Mouse (Mus musculus) C2C12 (cell line): ENCODE measurements at regions not wholly inside any gene's neighbourhood (a gene's known extent, or its start where the extent isn't known, plus 50 kb on each side); places are given as distances from the start of the nearest gene placed in this dataset.

Experiments used
- CEBPB ChIP-seq: IDR thresholded peaks from one replicate; pipeline ENCODE4 v1.6.1; 2011; ENCODE audit warnings: low read depth, mild to moderate bottlenecking, control low read depth, moderate library complexity
- CTCF ChIP-seq: IDR thresholded peaks from one replicate; pipeline ENCODE4 v1.5.1; 2011; ENCODE audit not compliant: control insufficient read depth, insufficient read depth, insufficient read length
- MAX ChIP-seq: IDR thresholded peaks from one replicate; pipeline ENCODE4 v1.6.1; 2011; ENCODE audit warnings: mild to moderate bottlenecking, control low read depth
- MYOD1 ChIP-seq: IDR thresholded peaks from one replicate; pipeline ENCODE4 v1.6.1; 2011; ENCODE audit warnings: low read depth; ENCODE audit not compliant: control insufficient read depth, insufficient read length
- MYOG ChIP-seq: IDR thresholded peaks from one replicate; pipeline ENCODE4 v1.6.1; 2011; ENCODE audit not compliant: control insufficient read depth, insufficient read length; ENCODE audit errors: extremely low read depth
- USF1 ChIP-seq: IDR thresholded peaks from one replicate; pipeline ENCODE4 v1.6.1; 2011; ENCODE audit warnings: low read depth, mild to moderate bottlenecking, control low read depth, moderate library complexity

DNA sequence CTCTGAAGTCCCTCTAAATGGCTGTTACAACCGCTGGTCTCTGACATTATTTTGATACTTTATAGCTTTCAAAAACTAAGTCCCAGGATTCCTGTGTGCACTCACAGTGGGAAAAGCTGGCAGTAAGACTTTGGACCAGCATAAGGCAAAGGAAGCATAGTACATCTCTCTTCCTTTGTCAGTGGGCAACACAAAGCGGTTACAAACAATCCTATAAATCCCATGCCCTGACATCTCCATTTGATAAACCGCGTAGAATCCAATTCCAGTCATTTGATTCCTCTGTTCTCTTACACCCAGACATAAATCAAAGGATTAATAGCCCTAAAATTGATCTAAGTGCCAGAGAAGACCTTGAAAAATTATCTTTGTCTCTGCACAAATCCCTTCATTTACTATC lies 240.7 kb upstream of the Actbl2 start:
- TF ChIP-seq CTCF (no peak), MYOD1 (no peak), MYOG (no peak), MAX (no peak), CEBPB (no peak), USF1 (no peak)
